Mouse (Mus musculus) heart, embryonic 15.5 days (tissue): ENCODE measurements at regions not wholly inside any gene's neighbourhood (a gene's known extent, or its start where the extent isn't known, plus 50 kb on each side); places are given as distances from the start of the nearest gene placed in this dataset.

ENCODE experiments used
- ATAC-seq: fragments of 200-750 bp; cut with Nextera tagmentation; replicated peaks from 2 replicates; pipeline ENCODE4 v1.8.0; 2017; ENCODE audit warnings: low read depth, moderate TSS enrichment; ENCODE audit not compliant: insufficient number of reproducible peaks, insufficient read depth, low FRiP score
- H3K27ac ChIP-seq: fragments of 300-500 bp; sonication (generic); 2 replicates; pipeline ENCODE4 v1.5.1; 2015; ENCODE audit warnings: mild to moderate bottlenecking, inconsistent platforms
- H3K27me3 ChIP-seq: fragments of 300-500 bp; sonication (generic); 2 replicates; pipeline ENCODE4 v1.6.1; 2015; ENCODE audit warnings: inconsistent platforms
- H3K36me3 ChIP-seq: fragments of 300-500 bp; sonication (generic); 2 replicates; pipeline ENCODE4 v1.6.1; 2015; ENCODE audit warnings: mild to moderate bottlenecking, inconsistent platforms
- H3K4me1 ChIP-seq: fragments of 300-500 bp; sonication (generic); replicated peaks from 2 replicates; pipeline ENCODE4 v1.6.1; 2015; ENCODE audit warnings: inconsistent platforms
- H3K4me2 ChIP-seq: fragments of 300-500 bp; sonication (generic); 2 replicates; pipeline ENCODE4 v1.6.1; 2015; ENCODE audit warnings: inconsistent platforms, mild to moderate bottlenecking, moderate library complexity
- H3K4me3 ChIP-seq: fragments of 300-500 bp; sonication (generic); 2 replicates; pipeline ENCODE4 v1.5.1; 2015; ENCODE audit warnings: mild to moderate bottlenecking, inconsistent platforms
- H3K9ac ChIP-seq: fragments of 300-500 bp; sonication (generic); 2 replicates; pipeline ENCODE4 v1.6.1; 2015; ENCODE audit warnings: mild to moderate bottlenecking, inconsistent platforms
- H3K9me3 ChIP-seq: fragments of 300-500 bp; sonication (generic); replicated peaks from 2 replicates; pipeline ENCODE4 v1.6.1; 2016; ENCODE audit warnings: inconsistent platforms
- WGBS: fragments of 180-500 bp; shearing (Covaris S2); methylation state at CpG from one replicate; pipeline ENCODE4 v1.1.7; 2015; ENCODE audit warnings: mixed read lengths; 5-methylcytosine and 5-hydroxymethylcytosine counted together

DNA sequence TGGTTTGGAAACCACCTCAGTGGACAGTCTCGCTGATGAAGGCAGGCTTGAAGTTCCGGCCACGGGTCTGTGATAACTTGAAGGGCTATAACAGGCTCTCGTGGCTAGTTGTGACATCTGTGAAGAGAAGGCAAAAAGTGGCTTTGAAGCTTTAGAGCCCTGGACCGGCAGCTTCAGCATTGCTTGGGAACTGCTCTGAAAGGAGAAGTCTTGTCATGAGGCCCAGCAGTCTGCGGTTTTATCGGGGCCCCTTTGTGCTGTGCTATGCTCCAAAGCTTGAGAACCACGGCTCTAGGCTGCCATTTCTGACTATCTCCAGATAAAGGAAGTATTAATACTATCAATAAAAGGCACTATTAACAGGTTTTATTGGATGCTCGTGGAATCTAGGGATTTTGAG, 892.8 kb upstream of the Car8 start:
- WGBS = 64% methylated on average over 9 of the region's 9 CpGs
- no peak for ATAC-seq
- Histone ChIP-seq H3K9ac (no peak overlapping the region), H3K4me2 (peak overlapping the region; percentile 13; the same call in 1 of the 2 replicates), H3K4me1 (peaks cover 32% of the 10 kb centered on the region), H3K36me3 (no peaks in the 10 kb centered on the region), H3K27me3 (no peaks in the 10 kb centered on the region), H3K4me3 (no peak overlapping the region), H3K9me3 (no peaks in the 10 kb centered on the region), H3K27ac (0 out of 2 replicates have a peak overlapping the region, but pooled peaks have one; percentile 1)

DNA sequence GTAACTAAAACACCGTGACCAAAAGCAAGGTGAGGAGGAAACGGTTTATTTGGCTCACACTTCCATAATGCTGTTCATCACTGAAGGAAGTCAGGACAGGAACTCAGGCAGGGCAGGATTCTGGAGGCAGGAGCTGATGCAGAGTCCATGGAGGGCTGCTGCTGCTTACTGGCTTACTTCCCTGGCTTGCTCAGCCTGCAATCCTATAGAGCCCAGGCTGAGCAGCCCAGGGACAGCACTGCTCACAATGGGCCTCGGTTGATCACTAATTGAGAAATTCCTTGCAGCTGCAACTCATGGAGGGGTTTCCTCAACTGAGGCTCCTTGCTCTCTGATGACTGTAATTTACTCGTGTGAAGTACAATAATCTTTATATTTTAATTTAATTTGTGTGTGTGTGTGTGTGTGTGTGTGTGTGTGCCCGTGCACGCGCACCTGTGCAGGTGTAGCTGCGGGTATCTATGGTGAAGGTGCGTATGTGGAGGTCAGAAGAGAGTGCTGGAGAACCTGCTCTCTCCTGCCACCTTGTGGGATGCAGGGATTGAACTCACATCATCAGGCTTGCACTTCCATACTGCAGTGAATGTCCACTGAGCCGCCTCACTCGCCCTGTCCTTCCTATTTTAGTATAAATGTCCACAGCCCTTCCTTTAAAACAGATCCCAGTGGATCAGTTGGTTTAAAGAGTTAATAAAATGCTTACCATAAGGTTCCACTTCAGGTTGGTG, 886.6 kb upstream of the Car8 start:
- Histone ChIP-seq H3K4me1 (no peaks in the 10 kb centered on the region; the same call in 1 of the 2 replicates), H3K4me2 (no peak overlapping the region), H3K4me3 (no peak overlapping the region), H3K9ac (no peak overlapping the region), H3K36me3 (no peaks in the 10 kb centered on the region), H3K9me3 (no peaks in the 10 kb centered on the region), H3K27me3 (no peaks in the 10 kb centered on the region), H3K27ac (no peak overlapping the region)
- 47% methylated on average over 11 of the region's 11 CpGs for WGBS
- ATAC-seq = no peak

- Histone ChIP-seq H3K27ac (no peak overlapping the region), H3K9ac (no peak overlapping the region), H3K36me3 (no peaks in the 10 kb centered on the region), H3K4me3 (no peak overlapping the region), H3K9me3 (no peaks in the 10 kb centered on the region), H3K4me2 (no peak overlapping the region), H3K4me1 (no peaks in the 10 kb centered on the region), H3K27me3 (no peaks in the 10 kb centered on the region)
- WGBS = 82% methylated on average over 4 of the region's 4 CpGs
- ATAC-seq = no peak
Measured at GRCm38 (mm10) chr4:9124586-9125232, 885.9 kb upstream of the Car8 start.

DNA sequence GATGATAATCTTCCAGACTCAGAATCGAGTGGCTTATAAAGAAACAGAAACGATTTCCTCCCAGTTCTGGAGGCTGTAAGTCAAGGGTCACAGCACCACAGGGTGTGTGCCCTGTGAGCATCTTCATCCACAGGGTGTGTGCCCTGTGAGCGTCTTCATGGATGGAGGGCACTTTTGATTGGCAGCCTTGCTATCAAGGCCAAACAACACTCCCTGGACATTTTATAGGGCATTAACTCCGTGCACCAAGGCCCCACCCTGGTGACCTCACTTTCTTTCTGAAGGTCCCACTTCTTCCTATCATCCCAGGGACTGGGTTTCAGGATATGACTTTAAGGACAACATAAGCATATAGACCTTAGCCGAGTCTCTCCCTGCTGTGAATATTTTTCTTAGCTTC, 885.3 kb upstream of the Car8 start:
- no peak for ATAC-seq
- Histone ChIP-seq H3K4me2 (no peak overlapping the region), H3K27me3 (no peaks in the 10 kb centered on the region), H3K9ac (no peak overlapping the region), H3K9me3 (no peaks in the 10 kb centered on the region), H3K36me3 (no peaks in the 10 kb centered on the region), H3K4me3 (no peak overlapping the region), H3K4me1 (no peaks in the 10 kb centered on the region), H3K27ac (no peak overlapping the region)
- 55% methylated on average over 5 of the region's 5 CpGs for WGBS

DNA sequence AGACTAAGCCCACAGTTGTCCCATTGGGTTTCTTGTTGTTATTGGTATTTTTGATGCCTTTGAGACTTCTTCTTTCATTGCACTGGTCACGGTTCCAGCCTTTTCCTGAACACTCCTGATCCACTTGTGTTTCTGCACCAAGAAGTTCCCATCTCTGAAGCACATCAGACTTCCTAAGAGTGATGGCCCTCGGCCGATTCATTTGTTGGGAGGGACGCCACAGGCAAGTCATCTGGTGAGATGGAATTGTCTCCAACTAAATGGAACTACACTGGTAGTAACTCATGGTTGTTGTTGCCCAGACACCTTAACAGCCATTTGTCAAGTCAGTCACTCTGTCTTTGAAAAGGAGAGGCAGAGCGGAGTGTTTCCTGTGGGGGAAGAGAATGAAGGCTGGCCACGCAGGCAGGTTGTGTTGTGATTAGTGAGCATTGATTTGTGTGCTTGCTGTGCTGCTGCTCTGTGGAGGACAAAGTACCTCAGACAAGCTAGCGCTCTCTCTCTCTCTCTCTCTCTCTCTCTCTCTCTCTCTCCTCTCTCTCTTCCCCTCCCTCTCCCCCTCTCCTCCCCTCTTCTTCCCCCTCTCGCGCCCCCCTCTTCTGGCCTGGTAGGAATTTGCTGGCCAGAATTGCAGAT, 884.7 kb upstream of the Car8 start:
- ATAC-seq = no peak
- Histone ChIP-seq H3K4me1 (peaks cover under 1% of the 10 kb centered on the region; the same call in 1 of the 2 replicates), H3K4me2 (no peak overlapping the region), H3K36me3 (no peaks in the 10 kb centered on the region), H3K27me3 (no peaks in the 10 kb centered on the region), H3K9me3 (no peaks in the 10 kb centered on the region), H3K27ac (no peak overlapping the region), H3K9ac (no peak overlapping the region), H3K4me3 (no peak overlapping the region)
- 68% methylated on average over 9 of the region's 9 CpGs for WGBS

- H3K4me2 ChIP-seq = no peak overlapping the region
- peaks cover 5% of the 10 kb centered on the region for H3K4me1 ChIP-seq
- 56% methylated on average over 10 of the region's 10 CpGs for WGBS
- H3K36me3 ChIP-seq = no peaks in the 10 kb centered on the region
- H3K9me3 ChIP-seq = no peaks in the 10 kb centered on the region
- no peaks in the 10 kb centered on the region for H3K27me3 ChIP-seq
- no peak overlapping the region for H3K9ac ChIP-seq
- no peak overlapping the region for H3K4me3 ChIP-seq
- ATAC-seq = no peak
- H3K27ac ChIP-seq = no peak overlapping the region
Measured at GRCm38 (mm10) chr4:9122639-9123286, 883.9 kb upstream of the Car8 start.

DNA sequence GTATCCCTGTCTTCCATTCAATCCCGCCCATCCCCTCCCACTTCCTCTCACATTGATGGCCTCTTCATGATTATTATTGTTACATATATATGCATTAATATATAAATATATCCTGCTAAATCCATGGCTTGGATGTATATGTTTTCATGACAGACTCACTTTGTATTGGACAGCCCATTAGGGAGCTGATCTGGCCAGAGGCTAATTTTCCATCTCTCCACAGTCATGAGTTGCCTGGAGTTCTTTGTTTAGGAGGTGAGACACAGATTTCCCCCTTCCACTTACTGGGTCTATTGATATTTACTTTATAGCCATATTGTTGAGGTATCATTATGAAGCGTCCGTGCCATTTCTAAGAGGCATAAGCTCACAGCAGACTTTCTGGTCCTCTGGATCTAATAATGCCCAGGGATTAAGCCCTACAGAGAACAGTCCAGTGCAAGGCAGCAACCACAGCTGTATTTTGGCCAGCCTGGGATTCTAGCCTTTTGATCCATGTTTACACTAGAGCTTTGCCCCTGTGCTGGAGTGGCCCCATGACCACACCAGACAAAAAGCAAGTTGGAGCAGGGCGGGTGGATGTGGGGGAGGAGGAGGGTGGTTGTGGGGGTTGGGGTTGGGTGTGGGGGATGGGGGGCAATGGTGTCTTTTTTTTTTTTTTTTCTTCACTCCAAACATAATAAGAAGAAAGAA, 878.3 kb upstream of the Car8 start:
- Histone ChIP-seq H3K4me1 (peaks cover 10% of the 10 kb centered on the region), H3K9me3 (no peaks in the 10 kb centered on the region), H3K4me3 (no peak overlapping the region), H3K4me2 (no peak overlapping the region), H3K9ac (no peak overlapping the region), H3K36me3 (no peaks in the 10 kb centered on the region), H3K27me3 (no peaks in the 10 kb centered on the region), H3K27ac (no peak overlapping the region)
- 68% methylated on average over 4 of the region's 4 CpGs for WGBS
- ATAC-seq = no peak

DNA sequence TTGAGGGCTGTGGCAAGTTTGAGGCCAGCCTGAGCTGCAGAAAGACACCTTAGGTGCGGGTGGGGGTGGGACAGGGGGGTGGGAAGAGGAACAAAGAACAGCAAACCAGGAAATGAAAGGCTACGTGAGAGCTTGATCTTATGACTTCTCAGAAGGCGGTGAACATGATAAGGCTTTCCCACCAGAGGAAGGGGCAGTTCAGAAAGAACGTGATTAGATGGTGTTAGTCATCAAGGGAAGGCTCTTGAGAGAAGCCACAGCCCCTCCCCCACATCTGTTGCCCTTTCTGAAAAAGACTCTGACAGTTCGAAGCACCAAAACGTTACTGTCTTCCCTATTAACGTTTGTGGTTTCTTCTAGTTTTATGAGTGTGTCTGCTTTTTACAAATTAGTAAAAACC, 877.0 kb upstream of the Car8 start:
- no peak for ATAC-seq
- H3K4me3 ChIP-seq = no peak overlapping the region
- no peak overlapping the region for H3K27ac ChIP-seq
- peaks cover 10% of the 10 kb centered on the region for H3K4me1 ChIP-seq
- no peaks in the 10 kb centered on the region for H3K36me3 ChIP-seq
- WGBS = 9% methylated on average over 7 of the region's 7 CpGs
- no peaks in the 10 kb centered on the region for H3K27me3 ChIP-seq
- no peak overlapping the region for H3K9ac ChIP-seq
- H3K9me3 ChIP-seq = no peaks in the 10 kb centered on the region
- no peak overlapping the region for H3K4me2 ChIP-seq

GRCm38 (mm10) chr4:9113982-9114381, 875.1 kb upstream of the Car8 start:
- Histone ChIP-seq H3K27ac (no peak overlapping the region), H3K4me2 (no peak overlapping the region), H3K4me3 (no peak overlapping the region), H3K9ac (no peak overlapping the region), H3K9me3 (no peaks in the 10 kb centered on the region), H3K4me1 (peaks cover 13% of the 10 kb centered on the region), H3K36me3 (no peaks in the 10 kb centered on the region), H3K27me3 (no peaks in the 10 kb centered on the region)
- ATAC-seq = no peak
- 85% methylated on average over 5 of the region's 5 CpGs for WGBS

DNA sequence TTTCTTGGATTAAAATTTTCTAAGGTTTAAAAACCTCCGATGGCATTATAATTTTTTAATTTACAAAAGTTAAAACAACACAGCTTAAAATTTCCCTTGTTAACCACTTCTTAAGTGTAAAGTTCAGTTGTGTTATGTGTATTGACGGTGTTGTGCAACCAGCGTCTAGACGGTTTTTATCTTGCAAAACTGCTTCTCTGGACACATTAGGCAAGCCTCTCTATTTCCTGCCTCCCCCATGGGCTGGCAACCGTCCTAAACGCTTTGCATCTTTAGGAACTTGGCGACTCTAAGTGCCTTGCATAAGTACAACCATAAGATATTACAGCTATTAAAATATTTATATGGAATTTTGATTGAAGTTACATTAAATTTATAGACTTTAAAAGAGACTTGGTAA, 871.5 kb upstream of the Car8 start:
- no peak overlapping the region for H3K4me3 ChIP-seq
- ATAC-seq = no peak

DNA sequence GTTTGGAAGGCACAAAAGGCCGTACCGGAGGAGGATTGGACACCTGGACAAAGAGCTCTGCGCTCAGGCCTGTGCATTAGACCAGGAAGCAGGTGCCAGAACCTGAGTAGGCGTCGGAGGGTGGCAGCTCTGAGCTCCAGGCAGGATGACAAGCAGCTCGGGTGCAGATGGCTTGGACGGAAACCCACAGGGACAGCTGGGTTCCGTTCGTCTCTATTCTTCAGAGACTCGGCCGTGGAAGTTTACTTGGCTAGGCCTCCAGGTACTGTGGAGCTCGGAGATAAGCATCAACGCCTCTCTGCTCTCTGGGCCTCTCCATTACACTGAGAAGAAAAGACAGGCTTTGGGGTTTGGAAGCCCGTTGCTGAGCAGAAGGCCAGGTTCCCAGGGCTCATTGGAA, 868.5 kb upstream of the Car8 start:
- no peak overlapping the region for H3K4me3 ChIP-seq
- peak overlapping the region; percentile 12; the same call in 1 of the 2 replicates for H3K27ac ChIP-seq
- no peak overlapping the region for H3K9ac ChIP-seq
- H3K4me1 ChIP-seq = 0 out of 2 replicates have a peak, but pooled peaks cover 2% of the 10 kb centered on the region
- H3K27me3 ChIP-seq = no peaks in the 10 kb centered on the region
- no peak overlapping the region for H3K4me2 ChIP-seq
- no peaks in the 10 kb centered on the region for H3K36me3 ChIP-seq
- no peak; the same call in 1 of the 2 replicates for ATAC-seq
- 75% methylated on average over 14 of the region's 14 CpGs for WGBS
- H3K9me3 ChIP-seq = 0 out of 2 replicates have a peak, but pooled peaks cover 4% of the 10 kb centered on the region

More for the DNA sequence above, 871.5 kb upstream of the Car8 start:
- no peak overlapping the region for H3K4me2 ChIP-seq
- H3K9ac ChIP-seq = no peak overlapping the region
- no peaks in the 10 kb centered on the region for H3K27me3 ChIP-seq
- no peak overlapping the region for H3K27ac ChIP-seq
- H3K4me1 ChIP-seq = 0 out of 2 replicates have a peak, but pooled peaks cover 2% of the 10 kb centered on the region
- 45% methylated on average over 7 of the region's 7 CpGs for WGBS
- no peaks in the 10 kb centered on the region for H3K36me3 ChIP-seq
- no peaks in the 10 kb centered on the region for H3K9me3 ChIP-seq
